Mouse (Mus musculus) small intestine, adult 2 months (tissue): Measurements from ENCODE around the gene Rpl35.

Experiments
- CTCF ChIP-seq: fragments of 200-500 bp; IDR thresholded peaks from 2 replicates; pipeline ENCODE4 v1.5.1; 2012; ENCODE audit warnings: low read depth, mild to moderate bottlenecking, control low read depth, inconsistent platforms, low read length, moderate library complexity, mixed read lengths; ENCODE audit not compliant: insufficient replicate concordance, insufficient read length; ENCODE audit errors: extremely low read depth
- POLR2A ChIP-seq: fragments of 200-500 bp; IDR thresholded peaks from 2 replicates; pipeline ENCODE4 v1.6.1; 2012; ENCODE audit warnings: low read depth, mild to moderate bottlenecking, control low read depth, inconsistent platforms, low read length, moderate library complexity

DNA sequence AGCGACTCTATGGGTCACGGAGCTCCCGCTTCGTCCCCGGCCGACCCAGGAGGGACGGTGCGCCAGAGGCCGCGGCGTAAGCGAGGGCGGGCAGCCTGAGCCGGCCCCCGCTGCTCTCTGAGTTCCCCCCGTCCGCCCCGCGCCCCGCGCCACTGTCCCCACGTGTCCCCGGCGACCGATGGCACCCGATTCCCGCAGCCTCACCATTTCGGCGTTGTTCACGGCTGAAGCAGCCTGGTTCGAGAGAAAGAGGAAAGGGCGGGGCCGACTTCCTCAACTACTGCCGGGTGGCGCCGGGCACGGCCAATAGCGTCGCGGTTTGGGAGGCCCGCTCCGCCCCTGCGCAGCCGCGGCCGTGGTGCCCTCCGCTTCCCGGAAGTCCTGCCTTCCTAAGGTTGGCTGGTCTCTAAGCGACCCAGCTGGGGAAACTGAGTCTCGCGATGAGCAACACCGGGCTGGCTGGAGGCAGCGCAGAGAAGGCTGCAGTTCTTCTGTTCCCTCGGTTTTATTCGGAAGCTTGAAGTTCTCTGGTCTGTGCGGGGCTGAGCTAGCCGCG lies 466 bp downstream of the Rpl35 start, which contains the start of gene Arpc5l:
- TF ChIP-seq POLR2A = peak; percentile 53; the same call in 1 of the 2 replicates
- no peak for TF ChIP-seq CTCF
